Mouse (Mus musculus) E14TG2a.4 (cell line): ENCODE measurements at regions not wholly inside any gene's neighbourhood (a gene's known extent, or its start where the extent isn't known, plus 50 kb on each side); places are given as distances from the start of the nearest gene placed in this dataset.

Experiments
- CTCF ChIP-seq: conservative IDR thresholded peaks from 2 replicates; pipeline ENCODE4 v1.5.1; 2014; ENCODE audit warnings: low read length
- NANOG ChIP-seq: IDR thresholded peaks from 2 replicates; pipeline ENCODE4 v1.6.1; 2014; ENCODE audit warnings: borderline replicate concordance, low read length, mixed read lengths
- POU5F1 ChIP-seq: IDR thresholded peaks from 2 replicates; pipeline ENCODE4 v1.6.1; 2014; ENCODE audit warnings: low read length, borderline replicate concordance

GRCm38 (mm10) chr5:26206066-26206765, 51.3 kb upstream of the Gm7361 start:
- TF ChIP-seq CTCF (no peak), NANOG (no peak), POU5F1 (no peak)
